Mouse (Mus musculus) heart, embryonic 11.5 days (tissue): ENCODE data around the gene Mmp11. TPM values are rescaled to one million over a fixed set of nuclear protein-coding genes. Genes with fewer than 3 reads are reported as not detected.

ENCODE experiments used
- ATAC-seq: fragments of 200-750 bp; cut with Nextera tagmentation; replicated peaks from 2 replicates; pipeline ENCODE4 v1.8.0; 2017; ENCODE audit warnings: moderate library complexity; ENCODE audit not compliant: insufficient number of reproducible peaks, low FRiP score, low TSS enrichment
- H3K27ac ChIP-seq: fragments of 300-500 bp; sonication (generic); 2 replicates; pipeline ENCODE4 v1.5.1; 2014; ENCODE audit warnings: mild to moderate bottlenecking, low read depth, low read length
- H3K27me3 ChIP-seq: fragments of 300-500 bp; sonication (generic); 2 replicates; pipeline ENCODE4 v1.6.1; 2014; ENCODE audit warnings: mild to moderate bottlenecking, low read length, mixed read lengths; ENCODE audit not compliant: control insufficient read depth, insufficient read depth
- H3K36me3 ChIP-seq: fragments of 300-500 bp; sonication (generic); 2 replicates; pipeline ENCODE4 v1.6.1; 2014; ENCODE audit warnings: mild to moderate bottlenecking, low read length, moderate library complexity, mixed read lengths; ENCODE audit not compliant: control insufficient read depth, insufficient read depth
- H3K4me1 ChIP-seq: fragments of 300-500 bp; sonication (generic); 2 replicates; pipeline ENCODE4 v1.6.1; 2014; ENCODE audit warnings: low read length; ENCODE audit not compliant: control insufficient read depth, insufficient read depth
- H3K4me2 ChIP-seq: fragments of 300-500 bp; sonication (generic); 2 replicates; pipeline ENCODE4 v1.6.1; 2014; ENCODE audit warnings: mild to moderate bottlenecking, moderate library complexity
- H3K4me3 ChIP-seq: fragments of 300-500 bp; sonication (generic); 2 replicates; pipeline ENCODE4 v1.5.1; 2014; ENCODE audit warnings: low read depth, low read length
- H3K9ac ChIP-seq: fragments of 300-500 bp; sonication (generic); 2 replicates; pipeline ENCODE4 v1.6.1; 2014; ENCODE audit warnings: mild to moderate bottlenecking, low read depth, low read length, moderate library complexity
- H3K9me3 ChIP-seq: fragments of 300-500 bp; sonication (generic); replicated peaks from 2 replicates; pipeline ENCODE4 v1.6.1; 2016; ENCODE audit warnings: low read length; ENCODE audit not compliant: control insufficient read depth
- WGBS: fragments of 180-500 bp; shearing (Covaris S2); extraction: QIAGEN DNeasy Blood & Tissue Kit; methylation state at CpG from one replicate; pipeline ENCODE4 v1.1.7; 2014; ENCODE audit not compliant: insufficient replicate concordance; 5-methylcytosine and 5-hydroxymethylcytosine counted together
- polyA plus RNA-seq: library from polyadenylated mRNA; unstranded; fragments of >200 nt; fragmentation: Nextera tagmentation; extraction: Ambion mirVana; gene quantifications from 2 replicates; pipeline ENCODE4 v1.2.1, GENCODE M21; 2014

The Mmp11 gene
- polyA plus RNA-seq, 1 experiment from 2014 or later, result 17.5 TPM

GRCm38 (mm10) chr10:75916840-75917239, 19.5 kb downstream of the Mmp11 start:
- ATAC-seq, result no peak
- peaks cover 24% of the 10 kb centered on the region for H3K36me3 ChIP-seq
- no peak overlapping the region for H3K27ac ChIP-seq
- peaks cover 26% of the 10 kb centered on the region for H3K4me1 ChIP-seq
- H3K4me3 ChIP-seq, result no peak overlapping the region
- H3K27me3 ChIP-seq, result no peaks in the 10 kb centered on the region
- WGBS, result 82% methylated on average over 8 of the region's 8 CpGs
- H3K9ac ChIP-seq, result no peak overlapping the region
- H3K4me2 ChIP-seq, result no peak overlapping the region
- no peaks in the 10 kb centered on the region for H3K9me3 ChIP-seq

- Histone ChIP-seq H3K9me3 (no peaks in the 10 kb centered on the region), H3K4me1 (peaks cover 26% of the 10 kb centered on the region), H3K27ac (peak overlapping the region; percentile 35; the same call in 1 of the 2 replicates), H3K4me2 (no peak overlapping the region), H3K27me3 (no peaks in the 10 kb centered on the region), H3K9ac (no peak overlapping the region), H3K4me3 (no peak overlapping the region), H3K36me3 (peaks cover 33% of the 10 kb centered on the region)
- ATAC-seq, result no peak
- WGBS, result 45% methylated on average over 7 of the region's 7 CpGs
Observed at GRCm38 (mm10) chr10:75915557-75915956, 20.7 kb downstream of the Mmp11 start.

- no peak overlapping the region for H3K9ac ChIP-seq
- H3K27me3 ChIP-seq, result no peaks in the 10 kb centered on the region
- no peaks in the 10 kb centered on the region for H3K9me3 ChIP-seq
- no peak for ATAC-seq
- peaks cover 44% of the 10 kb centered on the region for H3K36me3 ChIP-seq
- no peak overlapping the region for H3K4me2 ChIP-seq
- no peak overlapping the region for H3K27ac ChIP-seq
- H3K4me1 ChIP-seq, result peaks cover 19% of the 10 kb centered on the region
- H3K4me3 ChIP-seq, result no peak overlapping the region
- 51% methylated on average over 6 of the region's 6 CpGs for WGBS
Observed at GRCm38 (mm10) chr10:75913013-75913589, 23.2 kb downstream of the Mmp11 start.

- Histone ChIP-seq H3K4me1 (peaks cover 12% of the 10 kb centered on the region), H3K27me3 (no peaks in the 10 kb centered on the region), H3K36me3 (peaks cover 51% of the 10 kb centered on the region), H3K9me3 (no peaks in the 10 kb centered on the region), H3K4me2 (no peak overlapping the region), H3K4me3 (no peak overlapping the region), H3K27ac (no peak overlapping the region), H3K9ac (no peak overlapping the region)
- ATAC-seq, result no peak
- 90% methylated on average over 2 of the region's 2 CpGs for WGBS
Observed at GRCm38 (mm10) chr10:75910698-75911097, 25.6 kb downstream of the Mmp11 start.

- ATAC-seq, result no peak
- Histone ChIP-seq H3K27ac (no peak overlapping the region), H3K4me2 (no peak overlapping the region), H3K4me1 (no peaks in the 10 kb centered on the region), H3K36me3 (peaks cover 54% of the 10 kb centered on the region), H3K9me3 (no peaks in the 10 kb centered on the region), H3K4me3 (no peak overlapping the region), H3K9ac (no peak overlapping the region), H3K27me3 (no peaks in the 10 kb centered on the region)
- WGBS, result 97% methylated on average over 4 of the region's 4 CpGs
Observed at GRCm38 (mm10) chr10:75906882-75907281, 29.4 kb downstream of the Mmp11 start.

- Histone ChIP-seq H3K4me3 (no peak overlapping the region), H3K4me2 (no peak overlapping the region), H3K27me3 (no peaks in the 10 kb centered on the region), H3K9ac (no peak overlapping the region), H3K9me3 (no peaks in the 10 kb centered on the region), H3K4me1 (peaks cover 4% of the 10 kb centered on the region; the same call in 1 of the 2 replicates), H3K36me3 (peaks cover 39% of the 10 kb centered on the region), H3K27ac (no peak overlapping the region)
- no peak for ATAC-seq
- WGBS, result 89% methylated on average over 5 of the region's 5 CpGs
Observed at GRCm38 (mm10) chr10:75904391-75904790, 31.9 kb downstream of the Mmp11 start.

GRCm38 (mm10) chr10:75898846-75899245, 37.5 kb downstream of the Mmp11 start:
- Histone ChIP-seq H3K4me2 (no peak overlapping the region), H3K27me3 (no peaks in the 10 kb centered on the region), H3K36me3 (peaks cover 39% of the 10 kb centered on the region), H3K4me1 (peaks cover 16% of the 10 kb centered on the region; the same call in 1 of the 2 replicates), H3K9ac (peak overlapping the region; percentile 29; the same call in 1 of the 2 replicates), H3K27ac (peak overlapping the region; percentile 4; the same call in 1 of the 2 replicates), H3K9me3 (no peaks in the 10 kb centered on the region), H3K4me3 (no peak overlapping the region)
- WGBS, result 48% methylated on average over 3 of the region's 3 CpGs
- ATAC-seq, result no peak

- no peak for ATAC-seq
- peaks cover 33% of the 10 kb centered on the region for H3K36me3 ChIP-seq
- no peaks in the 10 kb centered on the region for H3K9me3 ChIP-seq
- 78% methylated on average over 6 of the region's 6 CpGs for WGBS
- peaks cover 21% of the 10 kb centered on the region for H3K4me1 ChIP-seq
- H3K4me2 ChIP-seq, result no peak overlapping the region
- 0 out of 2 replicates have a peak overlapping the region, but pooled peaks have one; percentile 4 for H3K27ac ChIP-seq
- H3K27me3 ChIP-seq, result no peaks in the 10 kb centered on the region
- H3K9ac ChIP-seq, result no peak overlapping the region
- H3K4me3 ChIP-seq, result no peak overlapping the region
Observed at GRCm38 (mm10) chr10:75898039-75898564, 38.2 kb downstream of the Mmp11 start.

GRCm38 (mm10) chr10:75897373-75897772, 38.9 kb downstream of the Mmp11 start:
- Histone ChIP-seq H3K9me3 (no peaks in the 10 kb centered on the region), H3K36me3 (peaks cover 28% of the 10 kb centered on the region), H3K4me1 (peaks cover 21% of the 10 kb centered on the region), H3K4me3 (no peak overlapping the region), H3K27ac (no peak overlapping the region), H3K27me3 (no peaks in the 10 kb centered on the region), H3K9ac (no peak overlapping the region), H3K4me2 (no peak overlapping the region)
- no peak for ATAC-seq
- 46% methylated on average over 6 of the region's 6 CpGs for WGBS
